Mouse (Mus musculus): ENCODE measurements around the gene Mindy3. TPM values are rescaled to one million over a fixed set of nuclear protein-coding genes. Genes with fewer than 3 reads are reported as not detected.

Gene Mindy3
- polyA plus RNA-seq, 1 experiment: 45.9 TPM

GRCm38 (mm10) chr2:12372883-12373282, 46.4 kb downstream of the Mindy3 start:
- Histone ChIP-seq H3K27me3 (replicated peaks; ENCODE audit: control insufficient read depth, insufficient read depth, low read length) (no peaks in the 10 kb centered on the region), H3K27ac (ENCODE audit: insufficient read depth, low read depth, low read length) (no peak overlapping the region), H3K36me3 (ENCODE audit: control insufficient read depth, insufficient read depth, low read length) (no peaks in the 10 kb centered on the region), H3K4me1 (ENCODE audit: control insufficient read depth, insufficient read depth, low read length) (no peaks in the 10 kb centered on the region), H3K4me3 (ENCODE audit: insufficient read depth, low read depth, low read length) (no peak overlapping the region)
- WGBS: 96% methylated on average over 2 of the region's 2 CpGs
- TF ChIP-seq CTCF (conservative IDR thresholded peaks at IDR 0.05; ENCODE audit: insufficient read depth, insufficient read length, low read depth, low read length) (no peak), POLR2A (IDR thresholded peaks at IDR 0.05; ENCODE audit: low read depth, low read length) (no peak)
- DNase-seq: no peak

- H3K27me3 ChIP-seq (replicated peaks; ENCODE audit: control insufficient read depth, insufficient read depth, low read length): no peaks in the 10 kb centered on the region
- H3K4me1 ChIP-seq (ENCODE audit: control insufficient read depth, insufficient read depth, low read length): no peaks in the 10 kb centered on the region
- DNase-seq: no peak
- no peaks in the 10 kb centered on the region; the same call in 1 of the 2 replicates for H3K36me3 ChIP-seq (ENCODE audit: control insufficient read depth, insufficient read depth, low read length)
- no peak overlapping the region for H3K27ac ChIP-seq (ENCODE audit: insufficient read depth, low read depth, low read length)
- TF ChIP-seq POLR2A (IDR thresholded peaks at IDR 0.05; ENCODE audit: low read depth, low read length): no peak
- TF ChIP-seq CTCF (conservative IDR thresholded peaks at IDR 0.05; ENCODE audit: insufficient read depth, insufficient read length, low read depth, low read length): no peak
- 98% methylated on average over 4 of the region's 4 CpGs for WGBS
- H3K4me3 ChIP-seq (ENCODE audit: insufficient read depth, low read depth, low read length): no peak overlapping the region
Measured at GRCm38 (mm10) chr2:12371401-12371800, 47.9 kb downstream of the Mindy3 start.

GRCm38 (mm10) chr2:12368451-12368850, 50.8 kb downstream of the Mindy3 start:
- H3K4me3 ChIP-seq (ENCODE audit: insufficient read depth, low read depth, low read length): no peak overlapping the region
- H3K4me1 ChIP-seq (ENCODE audit: control insufficient read depth, insufficient read depth, low read length): no peaks in the 10 kb centered on the region
- no peak overlapping the region for H3K27ac ChIP-seq (ENCODE audit: insufficient read depth, low read depth, low read length)
- DNase-seq: no peak
- H3K36me3 ChIP-seq (ENCODE audit: control insufficient read depth, insufficient read depth, low read length): no peaks in the 10 kb centered on the region; the same call in 1 of the 2 replicates
- no peak for TF ChIP-seq CTCF (conservative IDR thresholded peaks at IDR 0.05; ENCODE audit: insufficient read depth, insufficient read length, low read depth, low read length)
- no peak for TF ChIP-seq POLR2A (IDR thresholded peaks at IDR 0.05; ENCODE audit: low read depth, low read length)
- H3K27me3 ChIP-seq (replicated peaks; ENCODE audit: control insufficient read depth, insufficient read depth, low read length): no peaks in the 10 kb centered on the region
- WGBS: 75% methylated on average over 2 of the region's 2 CpGs

GRCm38 (mm10) chr2:12368016-12368415, 51.3 kb downstream of the Mindy3 start:
- no peaks in the 10 kb centered on the region; the same call in 1 of the 2 replicates for H3K36me3 ChIP-seq (ENCODE audit: control insufficient read depth, insufficient read depth, low read length)
- peak; percentile 21 for DNase-seq
- H3K4me1 ChIP-seq (ENCODE audit: control insufficient read depth, insufficient read depth, low read length): no peaks in the 10 kb centered on the region
- H3K4me3 ChIP-seq (ENCODE audit: insufficient read depth, low read depth, low read length): no peak overlapping the region
- TF ChIP-seq CTCF (conservative IDR thresholded peaks at IDR 0.05; ENCODE audit: insufficient read depth, insufficient read length, low read depth, low read length) (no peak), POLR2A (IDR thresholded peaks at IDR 0.05; ENCODE audit: low read depth, low read length) (no peak)
- H3K27me3 ChIP-seq (replicated peaks; ENCODE audit: control insufficient read depth, insufficient read depth, low read length): no peaks in the 10 kb centered on the region
- H3K27ac ChIP-seq (ENCODE audit: insufficient read depth, low read depth, low read length): no peak overlapping the region
- WGBS: 42% methylated on average over 1 of the region's 1 CpGs

GRCm38 (mm10) chr2:12361310-12361709, 58.0 kb downstream of the Mindy3 start:
- 91% methylated on average over 1 of the region's 1 CpGs for WGBS
- no peaks in the 10 kb centered on the region for H3K4me1 ChIP-seq (ENCODE audit: control insufficient read depth, insufficient read depth, low read length)
- H3K4me3 ChIP-seq (ENCODE audit: insufficient read depth, low read depth, low read length): no peak overlapping the region
- no peaks in the 10 kb centered on the region for H3K27me3 ChIP-seq (replicated peaks; ENCODE audit: control insufficient read depth, insufficient read depth, low read length)
- no peak overlapping the region for H3K27ac ChIP-seq (ENCODE audit: insufficient read depth, low read depth, low read length)
- peaks cover 5% of the 10 kb centered on the region for H3K36me3 ChIP-seq (ENCODE audit: control insufficient read depth, insufficient read depth, low read length)
- TF ChIP-seq CTCF (conservative IDR thresholded peaks at IDR 0.05; ENCODE audit: insufficient read depth, insufficient read length, low read depth, low read length): no peak
- TF ChIP-seq POLR2A (IDR thresholded peaks at IDR 0.05; ENCODE audit: low read depth, low read length): no peak
- no peak for DNase-seq

- H3K36me3 ChIP-seq (ENCODE audit: control insufficient read depth, insufficient read depth, low read length): peaks cover 4% of the 10 kb centered on the region
Measured at GRCm38 (mm10) chr2:12354837-12355236, 64.4 kb downstream of the Mindy3 start.

GRCm38 (mm10) chr2:12348914-12349313, 70.4 kb downstream of the Mindy3 start:
- TF ChIP-seq CTCF (conservative IDR thresholded peaks at IDR 0.05; ENCODE audit: insufficient read depth, insufficient read length, low read depth, low read length) (no peak), POLR2A (IDR thresholded peaks at IDR 0.05; ENCODE audit: low read depth, low read length) (no peak)
- Histone ChIP-seq H3K27ac (ENCODE audit: insufficient read depth, low read depth, low read length) (no peak overlapping the region), H3K27me3 (replicated peaks; ENCODE audit: control insufficient read depth, insufficient read depth, low read length) (no peaks in the 10 kb centered on the region), H3K36me3 (ENCODE audit: control insufficient read depth, insufficient read depth, low read length) (peaks cover 3% of the 10 kb centered on the region), H3K4me1 (ENCODE audit: control insufficient read depth, insufficient read depth, low read length) (no peaks in the 10 kb centered on the region), H3K4me3 (ENCODE audit: insufficient read depth, low read depth, low read length) (no peak overlapping the region)
- no peak for DNase-seq
- 73% methylated on average over 2 of the region's 2 CpGs for WGBS

More at GRCm38 (mm10) chr2:12354837-12355236, 64.4 kb downstream of the Mindy3 start:
- DNase-seq: no peak
- Histone ChIP-seq H3K4me1 (ENCODE audit: control insufficient read depth, insufficient read depth, low read length) (no peaks in the 10 kb centered on the region), H3K27ac (ENCODE audit: insufficient read depth, low read depth, low read length) (no peak overlapping the region), H3K4me3 (ENCODE audit: insufficient read depth, low read depth, low read length) (no peak overlapping the region), H3K27me3 (replicated peaks; ENCODE audit: control insufficient read depth, insufficient read depth, low read length) (no peaks in the 10 kb centered on the region)
- 97% methylated on average over 5 of the region's 5 CpGs for WGBS
- TF ChIP-seq POLR2A (IDR thresholded peaks at IDR 0.05; ENCODE audit: low read depth, low read length): no peak
- no peak for TF ChIP-seq CTCF (conservative IDR thresholded peaks at IDR 0.05; ENCODE audit: insufficient read depth, insufficient read length, low read depth, low read length)

Data from kidney, adult 2 months (tissue).